Mouse (Mus musculus) testis, adult 2 months (tissue): ENCODE measurements around the gene Ccnd1. TPM values are rescaled to one million over a fixed set of nuclear protein-coding genes. Genes with fewer than 3 reads are reported as not detected.
A peak's percentile ranks its signal among the peaks of the same experiment; 100 is the strongest.

Experiments used
- H3K27ac ChIP-seq: fragments of 200-500 bp; 2 replicates; pipeline ENCODE4 v1.5.1; 2012; ENCODE audit warnings: low read depth, low read length; ENCODE audit not compliant: control insufficient read depth, insufficient read depth
- H3K27me3 ChIP-seq: fragments of 200-500 bp; 2 replicates; pipeline ENCODE4 v1.6.1; 2012; ENCODE audit warnings: mild to moderate bottlenecking, low read length, moderate library complexity; ENCODE audit not compliant: control insufficient read depth, insufficient read depth
- H3K36me3 ChIP-seq: fragments of 200-500 bp; 2 replicates; pipeline ENCODE4 v1.6.1; 2012; ENCODE audit warnings: mild to moderate bottlenecking, low read length; ENCODE audit not compliant: control insufficient read depth, insufficient read depth
- H3K4me1 ChIP-seq: fragments of 200-500 bp; 2 replicates; pipeline ENCODE4 v1.6.1; 2012; ENCODE audit warnings: low read length; ENCODE audit not compliant: control insufficient read depth, insufficient read depth
- H3K4me3 ChIP-seq: fragments of 200-500 bp; 2 replicates; pipeline ENCODE4 v1.5.1; 2012; ENCODE audit warnings: low read depth, mild to moderate bottlenecking, low read length, moderate library complexity, mixed read lengths; ENCODE audit not compliant: control insufficient read depth
- CTCF ChIP-seq: fragments of 200-500 bp; IDR thresholded peaks from 2 replicates; pipeline ENCODE4 v1.5.1; 2012; ENCODE audit warnings: low read depth, mild to moderate bottlenecking, inconsistent platforms, low read length, moderate library complexity; ENCODE audit not compliant: control insufficient read depth, insufficient read depth, insufficient replicate concordance
- POLR2A ChIP-seq: fragments of 200-500 bp; IDR thresholded peaks from 2 replicates; pipeline ENCODE4 v1.6.1; 2012; ENCODE audit warnings: low read depth, mild to moderate bottlenecking, inconsistent platforms, low read length, moderate library complexity; ENCODE audit not compliant: control insufficient read depth
- polyA plus RNA-seq: library from polyadenylated mRNA; depleted of rRNA; stranded (reverse); fragments of >200 nt; gene quantifications from 2 replicates; pipeline ENCODE4 v1.2.3, GENCODE M21; 2012

The Ccnd1 gene
- polyA plus RNA-seq, 1 experiment = 4.2 TPM

GRCm38 (mm10) chr7:144932389-144932937 lies 7.3 kb downstream of the Ccnd1 start:
- Histone ChIP-seq H3K4me3 (no peak overlapping the region), H3K27ac (peak overlapping the region; percentile 27; the same call in 1 of the 2 replicates), H3K36me3 (no peaks in the 10 kb centered on the region), H3K27me3 (no peaks in the 10 kb centered on the region), H3K4me1 (peaks cover 4% of the 10 kb centered on the region)
- TF ChIP-seq POLR2A (no peak), CTCF (no peak)

- Histone ChIP-seq H3K27me3 (no peaks in the 10 kb centered on the region), H3K27ac (no peak overlapping the region), H3K36me3 (no peaks in the 10 kb centered on the region), H3K4me3 (no peak overlapping the region), H3K4me1 (peaks cover 3% of the 10 kb centered on the region; the same call in 1 of the 2 replicates)
- TF ChIP-seq POLR2A (no peak), CTCF (peak; percentile 24; the same call in 1 of the 2 replicates)
Measured at GRCm38 (mm10) chr7:144931778-144932177, 7.9 kb downstream of the Ccnd1 start.

- H3K4me3 ChIP-seq = no peak overlapping the region
- no peaks in the 10 kb centered on the region for H3K4me1 ChIP-seq
- no peak for TF ChIP-seq CTCF
- no peak for TF ChIP-seq POLR2A
- no peak overlapping the region for H3K27ac ChIP-seq
- H3K27me3 ChIP-seq = no peaks in the 10 kb centered on the region
- no peaks in the 10 kb centered on the region for H3K36me3 ChIP-seq
Measured at GRCm38 (mm10) chr7:144929931-144930330, 9.8 kb downstream of the Ccnd1 start.

GRCm38 (mm10) chr7:144929506-144929905 lies 10.2 kb downstream of the Ccnd1 start:
- H3K4me3 ChIP-seq = no peak overlapping the region
- no peak for TF ChIP-seq POLR2A
- no peak for TF ChIP-seq CTCF
- H3K36me3 ChIP-seq = no peaks in the 10 kb centered on the region
- no peaks in the 10 kb centered on the region for H3K27me3 ChIP-seq
- H3K27ac ChIP-seq = no peak overlapping the region
- H3K4me1 ChIP-seq = no peaks in the 10 kb centered on the region

- H3K27me3 ChIP-seq = no peaks in the 10 kb centered on the region
- TF ChIP-seq CTCF (no peak), POLR2A (no peak)
- H3K4me3 ChIP-seq = no peak overlapping the region
- H3K36me3 ChIP-seq = no peaks in the 10 kb centered on the region
- no peak overlapping the region for H3K27ac ChIP-seq
- H3K4me1 ChIP-seq = no peaks in the 10 kb centered on the region
Measured at GRCm38 (mm10) chr7:144928889-144929210, 10.9 kb downstream of the Ccnd1 start.

GRCm38 (mm10) chr7:144928009-144928888 lies 11.5 kb downstream of the Ccnd1 start:
- no peak for TF ChIP-seq CTCF
- no peak for TF ChIP-seq POLR2A
- no peaks in the 10 kb centered on the region for H3K36me3 ChIP-seq
- H3K27ac ChIP-seq = no peak overlapping the region
- no peaks in the 10 kb centered on the region for H3K4me1 ChIP-seq
- H3K27me3 ChIP-seq = no peaks in the 10 kb centered on the region
- H3K4me3 ChIP-seq = no peak overlapping the region

- H3K4me1 ChIP-seq = no peaks in the 10 kb centered on the region
- H3K4me3 ChIP-seq = no peak overlapping the region
- no peaks in the 10 kb centered on the region for H3K27me3 ChIP-seq
- no peak overlapping the region for H3K27ac ChIP-seq
- H3K36me3 ChIP-seq = no peaks in the 10 kb centered on the region
- TF ChIP-seq CTCF (no peak), POLR2A (no peak)
Measured at GRCm38 (mm10) chr7:144927591-144927990, 12.1 kb downstream of the Ccnd1 start.

GRCm38 (mm10) chr7:144918823-144919222 lies 20.9 kb downstream of the Ccnd1 start:
- peaks cover 4% of the 10 kb centered on the region for H3K4me1 ChIP-seq
- no peaks in the 10 kb centered on the region for H3K27me3 ChIP-seq
- no peak overlapping the region for H3K4me3 ChIP-seq
- peaks cover 1% of the 10 kb centered on the region for H3K36me3 ChIP-seq
- TF ChIP-seq CTCF (no peak), POLR2A (no peak)
- H3K27ac ChIP-seq = no peak overlapping the region
